Mouse (Mus musculus): Measurements from ENCODE around the gene Fam114a2. TPM values are rescaled to one million over a fixed set of nuclear protein-coding genes. Genes with fewer than 3 reads are reported as not detected.

The Fam114a2 gene
- polyA plus RNA-seq, 1 experiment, result 12.7 TPM

DNA sequence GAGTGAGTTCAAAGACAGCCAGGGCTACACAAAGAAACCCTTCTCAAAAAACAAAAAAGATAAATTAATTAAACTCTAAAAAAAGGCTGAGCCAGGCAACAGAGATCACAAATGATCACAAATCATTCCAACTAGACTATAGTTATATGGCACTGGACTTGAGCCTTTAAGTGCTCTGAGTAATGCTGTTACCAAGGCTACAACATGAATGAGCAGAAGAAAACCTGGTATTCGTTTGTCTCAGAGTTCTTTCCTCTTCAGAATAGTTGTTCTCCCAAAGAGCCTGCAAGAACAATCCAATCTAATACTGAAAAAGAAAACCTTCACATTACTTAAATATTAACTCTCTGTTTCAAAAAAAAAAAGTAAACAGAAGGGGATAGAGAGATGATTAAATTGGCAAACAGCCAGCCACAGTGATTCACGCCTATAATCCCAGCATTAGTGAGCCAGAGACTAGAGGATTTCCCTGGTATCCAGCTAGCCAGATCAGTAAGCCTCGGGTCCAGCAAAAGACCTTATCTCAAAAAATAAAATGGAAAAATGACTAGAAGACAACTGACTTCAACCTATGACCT, 21.9 kb downstream of the Fam114a2 start:
- Histone ChIP-seq H3K36me3 (ENCODE audit: control insufficient read depth, insufficient read depth, low read length) (peaks cover 1% of the 10 kb centered on the region; the same call in 1 of the 2 replicates), H3K27me3 (ENCODE audit: control insufficient read depth, insufficient read depth, low read length) (no peaks in the 10 kb centered on the region), H3K4me3 (ENCODE audit: control insufficient read depth, low read depth, low read length) (no peak overlapping the region), H3K4me1 (ENCODE audit: control insufficient read depth, insufficient read depth, low read length) (no peaks in the 10 kb centered on the region), H3K27ac (ENCODE audit: control insufficient read depth, insufficient read depth, low read depth, low read length) (no peak overlapping the region)
- no peak for TF ChIP-seq CTCF (IDR thresholded peaks at IDR 0.05; ENCODE audit: control insufficient read depth, insufficient read depth, insufficient replicate concordance, low read depth, low read length)
- TF ChIP-seq POLR2A (IDR thresholded peaks at IDR 0.05; ENCODE audit: control insufficient read depth, low read depth, low read length), result no peak

DNA sequence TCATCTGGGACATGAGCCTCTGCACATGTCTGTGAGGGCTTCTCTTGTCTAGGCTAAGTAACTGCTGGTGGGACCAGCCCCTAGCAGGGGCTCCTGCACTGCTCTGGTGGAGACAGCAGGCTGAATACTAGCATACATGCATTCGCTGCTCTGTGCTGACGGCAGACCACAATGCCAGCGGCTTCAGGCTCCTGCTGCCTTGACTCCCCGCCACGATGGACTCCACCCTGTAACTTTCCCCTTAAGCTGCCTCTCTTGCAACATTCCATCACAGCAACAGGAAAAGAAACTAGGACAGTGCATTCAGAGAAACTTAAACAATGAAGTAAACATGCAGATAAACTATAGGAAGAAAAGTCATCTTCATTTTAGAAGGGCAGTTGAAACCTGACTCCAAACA, 30.0 kb downstream of the Fam114a2 start:
- no peaks in the 10 kb centered on the region for H3K4me1 ChIP-seq (ENCODE audit: control insufficient read depth, insufficient read depth, low read length)
- no peak overlapping the region for H3K4me3 ChIP-seq (ENCODE audit: control insufficient read depth, low read depth, low read length)
- no peak overlapping the region for H3K27ac ChIP-seq (ENCODE audit: control insufficient read depth, insufficient read depth, low read depth, low read length)
- no peaks in the 10 kb centered on the region; the same call in none of the 2 replicates for H3K36me3 ChIP-seq (ENCODE audit: control insufficient read depth, insufficient read depth, low read length)
- H3K27me3 ChIP-seq (ENCODE audit: control insufficient read depth, insufficient read depth, low read length), result no peaks in the 10 kb centered on the region
- no peak for TF ChIP-seq CTCF (IDR thresholded peaks at IDR 0.05; ENCODE audit: control insufficient read depth, insufficient read depth, insufficient replicate concordance, low read depth, low read length)
- TF ChIP-seq POLR2A (IDR thresholded peaks at IDR 0.05; ENCODE audit: control insufficient read depth, low read depth, low read length), result no peak

DNA sequence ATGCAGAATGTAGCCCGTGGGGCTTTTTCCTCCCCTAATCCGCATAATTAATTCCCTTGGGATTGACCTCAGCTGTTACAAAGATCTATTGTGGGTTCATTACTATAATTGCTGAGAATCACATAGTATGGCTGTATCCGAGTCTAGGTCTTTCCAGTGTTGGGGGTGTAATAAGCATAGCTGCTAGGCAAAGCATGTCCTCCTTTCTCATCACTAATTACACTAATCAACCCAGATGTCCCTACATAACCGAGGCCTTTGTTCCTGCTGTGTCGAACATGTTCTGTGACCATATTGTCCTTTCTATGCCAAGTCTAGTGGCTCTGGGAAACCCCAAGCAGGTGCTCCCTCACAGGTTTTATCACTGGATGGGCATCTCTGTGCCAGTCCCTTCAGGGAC, 40.3 kb downstream of the Fam114a2 start:
- no peak overlapping the region for H3K4me3 ChIP-seq (ENCODE audit: control insufficient read depth, low read depth, low read length)
- no peak for TF ChIP-seq CTCF (IDR thresholded peaks at IDR 0.05; ENCODE audit: control insufficient read depth, insufficient read depth, insufficient replicate concordance, low read depth, low read length)
- TF ChIP-seq POLR2A (IDR thresholded peaks at IDR 0.05; ENCODE audit: control insufficient read depth, low read depth, low read length), result no peak
- no peaks in the 10 kb centered on the region for H3K27me3 ChIP-seq (ENCODE audit: control insufficient read depth, insufficient read depth, low read length)
- no peaks in the 10 kb centered on the region; the same call in 1 of the 2 replicates for H3K36me3 ChIP-seq (ENCODE audit: control insufficient read depth, insufficient read depth, low read length)
- H3K27ac ChIP-seq (ENCODE audit: control insufficient read depth, insufficient read depth, low read depth, low read length), result no peak overlapping the region
- H3K4me1 ChIP-seq (ENCODE audit: control insufficient read depth, insufficient read depth, low read length), result no peaks in the 10 kb centered on the region

GRCm38 (mm10) chr11:57475119-57475518, 43.3 kb downstream of the Fam114a2 start:
- no peak for TF ChIP-seq POLR2A (IDR thresholded peaks at IDR 0.05; ENCODE audit: control insufficient read depth, low read depth, low read length)
- TF ChIP-seq CTCF (IDR thresholded peaks at IDR 0.05; ENCODE audit: control insufficient read depth, insufficient read depth, insufficient replicate concordance, low read depth, low read length), result 0 out of 2 replicates have a peak, but pooled peaks have one; percentile 2

GRCm38 (mm10) chr11:57474296-57474941, 44.0 kb downstream of the Fam114a2 start:
- no peak overlapping the region for H3K4me3 ChIP-seq (ENCODE audit: control insufficient read depth, low read depth, low read length)
- no peaks in the 10 kb centered on the region for H3K36me3 ChIP-seq (ENCODE audit: control insufficient read depth, insufficient read depth, low read length)
- no peak overlapping the region for H3K27ac ChIP-seq (ENCODE audit: control insufficient read depth, insufficient read depth, low read depth, low read length)
- no peaks in the 10 kb centered on the region for H3K27me3 ChIP-seq (ENCODE audit: control insufficient read depth, insufficient read depth, low read length)
- H3K4me1 ChIP-seq (ENCODE audit: control insufficient read depth, insufficient read depth, low read length), result no peaks in the 10 kb centered on the region
- TF ChIP-seq POLR2A (IDR thresholded peaks at IDR 0.05; ENCODE audit: control insufficient read depth, low read depth, low read length) (no peak), CTCF (IDR thresholded peaks at IDR 0.05; ENCODE audit: control insufficient read depth, insufficient read depth, insufficient replicate concordance, low read depth, low read length) (no peak)

More at GRCm38 (mm10) chr11:57475119-57475518, 43.3 kb downstream of the Fam114a2 start:
- Histone ChIP-seq H3K4me3 (ENCODE audit: control insufficient read depth, low read depth, low read length) (no peak overlapping the region), H3K27ac (ENCODE audit: control insufficient read depth, insufficient read depth, low read depth, low read length) (no peak overlapping the region), H3K4me1 (ENCODE audit: control insufficient read depth, insufficient read depth, low read length) (no peaks in the 10 kb centered on the region), H3K27me3 (ENCODE audit: control insufficient read depth, insufficient read depth, low read length) (no peaks in the 10 kb centered on the region), H3K36me3 (ENCODE audit: control insufficient read depth, insufficient read depth, low read length) (no peaks in the 10 kb centered on the region)

GRCm38 (mm10) chr11:57470979-57471378, 47.4 kb downstream of the Fam114a2 start:
- Histone ChIP-seq H3K27me3 (ENCODE audit: control insufficient read depth, insufficient read depth, low read length) (no peaks in the 10 kb centered on the region), H3K4me3 (ENCODE audit: control insufficient read depth, low read depth, low read length) (no peak overlapping the region), H3K36me3 (ENCODE audit: control insufficient read depth, insufficient read depth, low read length) (no peaks in the 10 kb centered on the region), H3K27ac (ENCODE audit: control insufficient read depth, insufficient read depth, low read depth, low read length) (no peak overlapping the region), H3K4me1 (ENCODE audit: control insufficient read depth, insufficient read depth, low read length) (peaks cover 4% of the 10 kb centered on the region; the same call in 1 of the 2 replicates)
- no peak for TF ChIP-seq CTCF (IDR thresholded peaks at IDR 0.05; ENCODE audit: control insufficient read depth, insufficient read depth, insufficient replicate concordance, low read depth, low read length)
- no peak for TF ChIP-seq POLR2A (IDR thresholded peaks at IDR 0.05; ENCODE audit: control insufficient read depth, low read depth, low read length)

GRCm38 (mm10) chr11:57470056-57470455, 48.4 kb downstream of the Fam114a2 start:
- Histone ChIP-seq H3K36me3 (ENCODE audit: control insufficient read depth, insufficient read depth, low read length) (no peaks in the 10 kb centered on the region), H3K27ac (ENCODE audit: control insufficient read depth, insufficient read depth, low read depth, low read length) (no peak overlapping the region), H3K4me1 (ENCODE audit: control insufficient read depth, insufficient read depth, low read length) (peaks cover 9% of the 10 kb centered on the region), H3K4me3 (ENCODE audit: control insufficient read depth, low read depth, low read length) (no peak overlapping the region), H3K27me3 (ENCODE audit: control insufficient read depth, insufficient read depth, low read length) (no peaks in the 10 kb centered on the region)
- no peak for TF ChIP-seq POLR2A (IDR thresholded peaks at IDR 0.05; ENCODE audit: control insufficient read depth, low read depth, low read length)
- no peak for TF ChIP-seq CTCF (IDR thresholded peaks at IDR 0.05; ENCODE audit: control insufficient read depth, insufficient read depth, insufficient replicate concordance, low read depth, low read length)
